Mouse (Mus musculus) adrenal gland, adult 8-10 months (tissue): Measurements from ENCODE around the gene Nt5c3. TPM values are rescaled to one million over a fixed set of nuclear protein-coding genes. Genes with fewer than 3 reads are reported as not detected.

Source experiments
- DNase-seq: peaks from one replicate; pipeline ENCODE4 v3.0.0; 2022
- total RNA-seq, 4 experiments: library from RNA; stranded (reverse); gene quantifications; 2 replicates each; pipeline ENCODE4 v1.2.4; 2022

Gene Nt5c3
- 10 to 100 TPM; 24.7 to 34.6 (median 29.4) TPM for total RNA-seq

- DNase-seq = peak; percentile 90
Observed at GRCm38 (mm10) chr6:56923726-56924707, at the start of gene Nt5c3, which contains the start of gene Vmn1r4. Nt5c3 (minus strand) TSS chr6:56923932. Vmn1r4 (plus strand) TSS chr6:56924015.

DNA sequence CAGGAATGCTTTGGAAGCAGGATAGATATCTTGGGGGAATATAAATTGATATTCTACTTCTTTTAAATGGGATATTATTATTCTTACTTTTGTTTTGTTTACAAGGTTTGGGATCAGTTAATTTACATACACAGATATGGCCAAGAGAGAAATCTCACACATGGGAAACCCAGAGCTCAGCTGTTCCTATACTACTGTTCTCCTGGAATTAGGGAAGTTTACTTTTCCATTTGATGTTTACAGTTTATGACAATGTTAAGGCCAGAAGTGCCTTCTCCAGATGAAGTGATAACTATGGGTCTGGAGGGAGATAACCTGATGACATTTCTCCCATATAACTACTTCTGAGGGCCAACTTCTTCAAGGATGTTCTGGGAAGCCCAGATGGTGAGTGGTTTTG is 46.2 kb upstream of the Nt5c3 start, which contains the start of gene Vmn1r5:
Vmn1r5 (plus strand) TSS at position 301 of the 400 bp plus-strand sequence.
- no peak for DNase-seq

GRCm38 (mm10) chr6:56956436-56956835 is 32.7 kb upstream of the Nt5c3 start:
- DNase-seq = no peak

GRCm38 (mm10) chr6:56934366-56934765 is 10.6 kb upstream of the Nt5c3 start:
- DNase-seq = no peak

DNA sequence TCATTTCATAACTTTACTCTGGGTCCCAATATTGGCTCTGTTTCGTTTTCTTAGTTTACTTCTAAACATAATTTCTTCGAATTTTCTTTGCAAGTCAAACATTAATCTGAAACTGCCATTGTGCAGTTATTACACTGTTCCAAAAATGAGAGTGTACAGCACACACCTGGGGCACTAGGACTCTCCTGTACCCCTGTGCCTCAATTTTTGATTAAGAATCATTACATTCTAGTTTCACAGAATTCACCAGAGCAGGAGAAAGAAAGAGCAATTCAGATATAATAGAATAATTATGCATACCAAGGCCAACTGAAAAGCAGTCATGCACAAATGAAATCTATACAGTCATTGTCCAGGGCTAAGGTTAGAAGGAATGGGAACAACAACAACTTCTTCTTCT is 8.7 kb upstream of the Nt5c3 start:
- DNase-seq = no peak

DNA sequence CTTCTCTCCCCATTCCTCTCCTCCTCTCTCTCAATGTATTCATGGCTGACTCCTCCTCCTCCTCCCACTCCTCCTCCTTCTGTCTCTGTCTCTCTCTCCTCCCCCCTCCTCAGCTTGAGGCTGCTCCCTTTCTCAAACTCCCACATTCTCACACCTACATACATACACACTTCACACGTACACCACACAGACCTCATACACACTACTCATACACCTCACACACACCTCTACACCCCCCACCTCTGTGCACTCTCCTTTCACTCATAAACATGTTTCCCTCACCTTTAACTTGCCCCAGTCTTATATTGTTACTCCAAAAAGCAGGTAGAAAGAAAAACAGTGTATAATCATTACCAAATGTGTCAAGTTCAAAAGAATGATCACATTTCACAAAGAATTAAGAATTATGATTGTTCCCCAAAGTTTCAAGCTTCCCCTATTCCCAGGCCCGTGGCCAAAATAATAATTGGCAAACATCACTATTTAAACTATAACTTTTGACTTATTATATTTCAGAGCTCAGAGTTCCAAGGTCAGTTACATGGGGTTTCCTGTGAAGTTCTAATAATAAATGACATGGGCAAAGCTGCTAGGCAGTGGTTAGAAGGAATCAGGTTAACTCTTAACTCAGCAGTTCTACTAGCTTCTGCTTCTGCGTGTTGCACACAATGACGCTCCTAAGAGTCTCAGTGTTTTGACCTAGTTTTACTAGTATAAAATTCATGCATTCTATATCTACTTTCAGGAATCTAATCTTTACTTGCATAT is 8.1 kb upstream of the Nt5c3 start:
- no peak for DNase-seq

DNA sequence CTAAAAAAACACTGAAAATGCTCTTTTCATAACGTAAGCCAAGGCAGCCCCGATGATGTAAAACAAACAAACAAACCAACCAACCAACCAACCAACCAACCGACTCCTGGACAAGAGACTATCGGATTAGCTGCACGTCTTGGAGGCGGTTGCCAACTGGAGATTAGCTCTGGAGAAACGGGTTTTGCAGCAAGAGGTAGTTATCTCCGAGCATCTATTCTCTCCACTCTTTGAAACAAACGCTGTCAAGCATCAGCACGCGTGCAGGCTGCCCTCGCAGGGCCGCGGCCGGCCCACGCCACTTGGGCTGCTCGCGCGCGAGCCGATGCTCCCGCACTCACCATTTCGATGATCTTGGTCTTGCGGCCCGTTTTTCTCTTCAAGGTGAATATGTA is 404 bp downstream of the Nt5c3 start:
- DNase-seq = no peak

DNA sequence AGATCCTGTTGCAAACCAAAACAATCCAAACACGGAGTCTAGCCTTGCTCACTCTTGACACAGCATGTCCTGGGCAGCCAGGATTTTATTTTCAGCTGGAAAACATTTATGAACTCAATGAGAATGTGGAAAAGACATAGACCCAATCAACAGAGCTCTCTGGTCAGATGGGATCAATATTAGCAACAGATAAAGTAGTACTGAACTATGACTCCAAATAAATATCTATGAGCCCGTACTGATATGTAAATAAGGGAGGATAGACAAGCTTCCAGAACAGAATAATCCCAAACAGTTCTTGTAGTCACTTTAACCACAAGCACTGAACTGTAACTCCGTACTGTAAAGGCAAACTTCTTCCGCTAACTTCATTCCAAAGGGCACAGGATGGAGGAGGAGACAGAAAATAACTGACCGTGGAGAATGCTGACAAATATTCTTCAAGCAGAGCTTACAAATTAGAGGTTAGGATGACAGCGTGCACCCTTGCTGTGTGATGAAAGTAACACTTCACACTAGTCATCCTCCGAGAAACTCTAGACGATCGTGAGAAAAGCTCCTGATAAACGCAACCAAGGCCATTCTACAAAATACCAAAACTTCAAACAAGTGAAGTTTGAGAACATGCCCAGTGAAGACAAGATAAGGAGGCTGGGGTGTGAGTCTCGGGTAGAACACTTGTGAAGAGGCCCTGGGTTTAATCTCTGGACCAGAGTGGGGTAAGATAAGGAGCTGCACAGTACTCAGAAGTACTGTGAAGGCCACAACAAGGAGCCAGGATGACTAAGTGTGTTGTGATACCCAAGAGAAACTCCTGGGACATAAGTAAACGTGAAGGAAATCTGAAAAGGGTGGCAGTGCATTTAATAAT is 3.3 kb downstream of the Nt5c3 start:
- no peak for DNase-seq

GRCm38 (mm10) chr6:56919330-56920044 is 4.2 kb downstream of the Nt5c3 start:
- DNase-seq = no peak

- no peak for DNase-seq
Observed at GRCm38 (mm10) chr6:56917578-56918368, 6.0 kb downstream of the Nt5c3 start.

GRCm38 (mm10) chr6:56916279-56916678 is 7.5 kb downstream of the Nt5c3 start:
- no peak for DNase-seq

DNA sequence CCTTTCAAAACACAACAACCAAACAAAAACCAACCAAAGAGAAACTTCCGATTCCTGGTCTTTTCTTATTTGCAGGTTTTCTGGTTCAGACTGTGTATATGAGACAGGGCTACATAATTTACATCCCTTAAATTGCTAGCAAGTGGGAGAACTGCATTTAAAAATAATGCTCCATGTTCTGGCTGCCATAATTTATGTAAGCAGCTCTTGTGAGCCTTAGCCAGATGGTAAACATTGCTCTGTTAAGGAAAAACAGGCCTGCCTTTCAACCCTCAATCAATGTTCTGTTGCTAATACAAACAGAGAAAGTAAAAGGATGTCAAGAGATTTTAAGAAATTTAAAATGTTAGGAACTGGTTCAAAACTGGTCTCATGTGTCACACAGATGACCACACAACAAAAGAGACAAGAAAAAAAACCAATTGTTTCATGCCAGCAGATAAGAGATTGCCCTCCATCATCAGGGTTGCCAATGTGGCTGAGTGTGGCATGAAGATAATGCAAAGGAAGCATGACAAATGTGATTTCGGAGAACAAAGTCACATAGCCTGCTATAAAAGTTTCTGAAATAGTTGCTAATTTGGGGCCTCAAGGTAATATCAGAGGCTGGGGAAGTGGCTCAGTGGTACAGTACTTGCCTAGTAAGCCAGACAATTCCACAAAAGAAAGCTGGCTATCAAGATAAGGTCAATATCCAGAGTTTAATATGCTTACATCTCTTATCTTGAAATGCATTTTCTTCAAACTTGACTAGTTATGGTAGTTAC is 10.5 kb downstream of the Nt5c3 start:
- DNase-seq = no peak

- no peak for DNase-seq
Observed at GRCm38 (mm10) chr6:56910910-56911309, 12.8 kb downstream of the Nt5c3 start.

DNA sequence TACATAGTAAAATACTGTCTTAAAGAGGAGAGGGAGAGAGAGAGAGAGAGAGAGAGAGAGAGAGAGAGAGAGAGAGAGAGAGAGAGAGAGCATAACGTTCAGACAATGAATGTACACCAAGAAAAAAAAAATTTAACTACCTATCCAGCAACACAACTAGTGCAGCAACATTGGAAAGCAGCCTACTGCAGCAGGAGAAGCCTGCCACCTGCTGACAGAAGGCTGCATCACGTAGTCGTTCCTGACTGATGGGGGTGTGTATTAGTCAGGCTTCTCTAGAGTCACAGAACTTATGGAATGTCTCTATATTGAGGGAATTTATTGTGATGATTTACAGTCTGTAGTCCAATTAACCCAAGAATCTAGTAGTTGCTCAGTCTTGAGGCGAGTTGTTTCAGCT is 14.8 kb downstream of the Nt5c3 start:
- peak; percentile 37 for DNase-seq

GRCm38 (mm10) chr6:56908397-56908796 is 15.3 kb downstream of the Nt5c3 start:
- no peak for DNase-seq

GRCm38 (mm10) chr6:56907973-56908372 is 15.8 kb downstream of the Nt5c3 start:
- no peak for DNase-seq

DNA sequence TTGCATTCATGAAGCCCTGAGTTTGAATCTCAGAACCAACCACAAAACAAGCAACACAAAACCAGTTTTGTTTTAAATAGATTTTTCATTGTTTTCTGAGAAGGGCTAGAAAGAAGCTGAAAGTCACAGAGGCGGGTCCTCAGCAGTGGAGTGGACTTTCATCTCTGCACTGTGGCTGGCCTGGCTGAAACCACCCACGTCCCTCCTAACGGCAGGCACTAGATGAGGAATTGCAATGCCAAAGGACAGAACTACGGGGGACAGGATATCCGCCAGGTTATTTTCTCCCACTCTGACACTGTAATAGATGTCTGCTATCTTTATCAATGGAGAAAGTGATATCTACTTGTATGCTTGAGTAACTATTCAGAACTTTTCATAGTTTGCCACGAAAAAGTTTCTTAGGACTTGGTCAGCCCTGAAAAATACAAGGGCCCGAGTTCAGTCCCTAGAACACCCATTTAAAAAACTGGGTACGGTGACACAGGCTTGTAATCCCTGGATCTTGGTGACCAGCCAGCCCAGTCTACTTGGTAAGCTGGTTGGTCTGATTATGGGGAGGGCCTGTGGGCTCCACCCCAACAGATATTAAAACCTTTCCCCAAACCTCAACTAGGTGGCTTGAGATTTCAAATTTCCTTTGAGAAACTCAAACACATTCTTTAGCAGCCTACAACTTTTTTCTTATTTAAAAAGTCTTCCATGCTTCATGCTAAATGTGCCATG is 17.4 kb downstream of the Nt5c3 start:
- no peak for DNase-seq

DNA sequence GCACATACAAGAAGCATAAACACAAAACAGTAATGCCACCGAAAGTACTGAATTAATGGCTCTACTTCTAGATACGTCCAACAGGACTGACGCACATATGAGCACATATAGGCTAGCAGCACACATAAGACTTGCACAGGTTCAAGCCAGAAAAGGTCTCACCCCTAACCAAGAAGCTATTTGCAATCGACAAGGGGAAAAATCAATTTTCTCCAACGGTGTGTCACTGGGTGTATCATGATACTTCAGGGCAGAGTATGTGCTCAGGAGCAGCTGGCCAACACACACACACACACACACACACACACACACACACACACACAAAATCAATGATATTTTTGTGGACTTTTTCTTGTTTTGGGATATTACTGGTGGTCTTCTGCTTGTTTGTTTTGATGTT is 18.2 kb downstream of the Nt5c3 start:
- DNase-seq = no peak

DNA sequence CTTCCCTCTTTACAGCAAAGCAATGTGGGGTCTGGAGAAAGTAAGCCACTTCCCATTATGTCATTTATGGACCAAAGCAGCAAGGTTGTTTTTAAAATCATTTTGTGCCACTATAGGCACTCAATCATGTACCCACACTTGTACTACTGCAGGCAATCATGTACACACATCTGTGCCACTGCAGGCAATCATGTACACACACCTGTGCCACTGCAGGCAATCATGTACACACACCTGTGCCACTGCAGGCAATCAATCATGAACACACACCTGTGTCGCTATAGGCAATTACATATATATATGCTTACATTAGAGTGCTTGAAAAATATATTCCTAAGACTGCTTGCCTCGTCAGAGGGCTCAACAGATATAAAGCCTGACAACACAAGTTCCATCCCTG is 18.8 kb downstream of the Nt5c3 start:
- no peak for DNase-seq
